Mouse (Mus musculus) left cerebral cortex, adult 6 months (tissue): Measurements from ENCODE around the gene Fam149a. TPM values are rescaled to one million over a fixed set of nuclear protein-coding genes. Genes with fewer than 3 reads are reported as not detected.

ENCODE experiments used
- long read RNA-seq, 2 experiments: library from polyadenylated mRNA; unstranded; transcript quantifications; one replicate each; pipeline ENCODE4 v2.0.0; 2019 to 2020
- polyA plus RNA-seq: library from polyadenylated mRNA; unstranded; fragments of <200 nt; fragmentation: Nextera tagmentation; gene quantifications from 2 replicates; pipeline ENCODE4 v1.2.3, GENCODE M21; 2021

The Fam149a gene
- 13.1 and 15.7 TPM in 2 replicates for polyA plus RNA-seq
- long read RNA-seq, experiment 1, transcript Fam149a-203 (14 exons, 2,661 nt) = major isoform, 55 of 74 reads
- long read RNA-seq, experiment 1, partial matches to known transcripts = 8 of 74 reads
- long read RNA-seq, experiment 1, other reads (novel, unspliced or antisense) = 11 of 74 reads
- long read RNA-seq, experiment 2, transcript Fam149a-203 (14 exons, 2,661 nt) = major isoform, 7 of 25 reads
- long read RNA-seq, experiment 2, partial matches to known transcripts = 12 of 25 reads
- long read RNA-seq, experiment 2, other reads (novel, unspliced or antisense) = 6 of 25 reads

GRCm38 (mm10) chr8:45381963-45382347 lies at the start of gene Fam149a:
Gene Fam149a (minus strand): TSS chr8:45382291.

GRCm38 (mm10) chr8:45410882-45411281 lies 28.8 kb upstream of the Fam149a start, which contains the start of gene Tlr3:
Gene Tlr3 (minus strand): TSS chr8:45411080.

GRCm38 (mm10) chr8:45332685-45333409 lies 49.2 kb downstream of the Fam149a start, which contains the start of gene Cyp4v3:
Gene Cyp4v3 (minus strand): TSS chr8:45333216.

GRCm38 (mm10) chr8:45308366-45308765 lies 73.7 kb downstream of the Fam149a start, which contains the start of gene Gm45753:
Gene Gm45753 (minus strand): TSS chr8:45308466.

GRCm38 (mm10) chr8:45294687-45295086 lies 87.4 kb downstream of the Fam149a start, which contains the start of gene Klkb1:
Gene Klkb1 (minus strand): TSS chr8:45294859.

Other genes with a start within 250 kb of the Fam149a start
- not detected in 2 replicates for gene F11, start 120.3 kb downstream of the Fam149a start, polyA plus RNA-seq
- not detected in 2 replicates for gene Klkb1, start 87.4 kb downstream of the Fam149a start, polyA plus RNA-seq
- gene Gm45753, start 73.8 kb downstream of the Fam149a start, polyA plus RNA-seq = not detected in 2 replicates
- gene Cyp4v3, start 49.1 kb downstream of the Fam149a start, polyA plus RNA-seq = 3.5 and 3.8 TPM in 2 replicates
- 9.2 and 10.3 TPM in 2 replicates for gene Tlr3, start 28.8 kb upstream of the Fam149a start, polyA plus RNA-seq
- gene Sorbs2, start 125.5 kb upstream of the Fam149a start, polyA plus RNA-seq = 49.4 and 58.2 TPM in 2 replicates